ENCODE assay signal across 8 mouse cellular contexts in genomic region chr3:96500691-96501265, GRCm38 (mm10). TPM values are rescaled to one million over a fixed set of nuclear protein-coding genes. Genes with fewer than 3 reads are reported as not detected.
DNase-seq lines count a peak whose midpoint lies in the region; TF ChIP-seq lines count a peak whose summit lies in the region.

No protein-coding gene starts in this region.

- H3K4me3 ChIP-seq in cortical plate, adult 2 months (ENCODE audit: insufficient read depth, low read length): peak overlapping the region; percentile 61
- H3K4me3 ChIP-seq in megakaryocyte, embryonic 14.5 days (replicated peaks): peak overlapping the region; percentile 98

- H3K36me3 ChIP-seq in megakaryocyte, embryonic 14.5 days (replicated peaks; ENCODE audit: low read length): no peaks in the 10 kb centered on the region

- no peak for TF ChIP-seq CTCF in cortical plate, adult 2 months (IDR thresholded peaks at IDR 0.05; ENCODE audit: extremely low read depth, insufficient read depth, low read length)

- H3K4me1 ChIP-seq in cortical plate, adult 2 months (ENCODE audit: control insufficient read depth, insufficient read depth, low read length): no peaks in the 10 kb centered on the region
- H3K4me1 ChIP-seq in megakaryocyte, embryonic 14.5 days: peaks cover 37% of the 10 kb centered on the region

- peak; percentile 93 for DNase-seq in adipocyte (ENCODE audit: low spot score)
- peak; percentile 69 to 72 for DNase-seq in gastrocnemius, adult 8-10 months (ENCODE audit: low spot score in 2 of 2)
- peak; percentile 96 for DNase-seq in induced T-regulatory cell, adult 2 months (ENCODE audit: low read depth)
- peak; percentile 77 to 93 for DNase-seq in left cerebral cortex, adult 9 months (ENCODE audit: low spot score in 2 of 2)
- DNase-seq in right cerebral cortex, adult 2 months (ENCODE audit: low spot score in 2 of 2): peak; percentile 89 to 91
- peak; percentile 45 for DNase-seq in urinary bladder, postnatal 10 days (ENCODE audit: low spot score)

- H3K27me3 ChIP-seq in megakaryocyte, embryonic 14.5 days (replicated peaks): no peaks in the 10 kb centered on the region

- H3K9me3 ChIP-seq in megakaryocyte, embryonic 14.5 days: no peaks in the 10 kb centered on the region

- no peak for TF ChIP-seq POLR2A in cortical plate, adult 2 months (IDR thresholded peaks at IDR 0.05; ENCODE audit: extremely low read depth, insufficient read depth, low read length)

- H3K27ac ChIP-seq in cortical plate, adult 2 months (ENCODE audit: insufficient read depth, low read length): peak overlapping the region; percentile 51

RNA-seq across cellular contexts. Expression of gene Hfe2, which starts 24.2 kb away (rescaled TPM):
- polyA plus RNA-seq in cortical plate, adult 2 months (2012; rRNA removed): 1.4 and 1.5 TPM in 2 replicates
- total RNA-seq in gastrocnemius, adult 8-10 months (2022): 100 to 1,000 TPM; 562 to 917 (median 709) TPM
- polyA plus RNA-seq in megakaryocyte, embryonic 14.5 days (2012; ENCODE audit: insufficient read depth, low replicate concordance): 21.2 and 30.0 TPM in 2 replicates

RNA-seq across cellular contexts. Expression of gene BC107364, which starts 48.7 kb away (rescaled TPM):
- polyA plus RNA-seq in cortical plate, adult 2 months (2012; rRNA removed): not detected in 2 replicates
- total RNA-seq in gastrocnemius, adult 8-10 months (2022): not detected
- not detected in 2 replicates for polyA plus RNA-seq in megakaryocyte, embryonic 14.5 days (2012; ENCODE audit: insufficient read depth, low replicate concordance)

RNA-seq across cellular contexts. Expression of gene Txnip, which starts 57.0 kb away (rescaled TPM):
- 31.4 and 38.5 TPM in 2 replicates for polyA plus RNA-seq in cortical plate, adult 2 months (2012; rRNA removed)
- 100 to 1,000 TPM; 365 to 573 (median 474) TPM for total RNA-seq in gastrocnemius, adult 8-10 months (2022)
- 4.1 and 22.7 TPM in 2 replicates for polyA plus RNA-seq in megakaryocyte, embryonic 14.5 days (2012; ENCODE audit: insufficient read depth, low replicate concordance)

Comparison
In these comparisons a context has a peak if more than half of its experiments do, and no peak if none do; other contexts are left out.
1. Peak in every context shown above with its lines: DNase-seq, H3K4me3 ChIP-seq and H3K27ac ChIP-seq.
2. DNase-seq: peak in every context shown above with its lines; median percentile 96 in induced T-regulatory cell, adult 2 months; 93 in adipocyte; 90 in right cerebral cortex, adult 2 months; 85 in left cerebral cortex, adult 9 months; 70 in gastrocnemius, adult 8-10 months; 45 in urinary bladder, postnatal 10 days.